8 mouse cellular contexts compared by ENCODE assay signal in the genomic region with DNA sequence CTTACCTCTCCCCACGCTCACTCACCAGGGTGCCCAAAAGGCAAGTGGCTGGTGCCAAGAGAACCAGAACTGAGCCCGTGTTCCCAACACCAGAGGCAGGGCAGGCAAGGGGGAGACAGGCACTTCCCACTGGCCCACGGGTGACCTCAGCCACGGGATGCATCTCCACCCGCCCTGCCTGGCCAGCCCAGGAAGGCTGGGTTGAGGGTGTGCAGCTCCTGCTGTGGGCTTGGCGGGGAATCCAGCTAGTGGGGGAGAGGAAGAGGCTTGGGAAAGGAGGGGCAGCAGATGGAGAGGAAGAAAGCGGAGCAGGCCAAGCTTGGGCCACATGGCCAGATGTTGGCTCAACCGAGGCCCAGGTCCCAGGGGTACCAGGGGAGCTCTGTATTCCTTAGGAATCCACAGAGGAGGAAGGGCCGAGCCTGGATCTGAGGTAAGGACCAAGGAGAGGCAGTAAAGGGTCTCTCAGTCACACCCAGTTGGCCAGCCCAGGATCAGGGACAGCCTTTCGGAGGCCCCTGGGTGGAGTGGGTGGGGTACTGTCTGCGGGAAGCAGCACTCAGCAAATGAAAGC.
DNase-seq lines count a peak whose midpoint lies in the region; ATAC-seq lines count a peak whose summit lies in the region.

No protein-coding gene starts in this region.

- H3K9me3 ChIP-seq in hindbrain, embryonic 13.5 days, result no peaks in the 10 kb centered on the region
- H3K9me3 ChIP-seq in lung, embryonic 16.5 days (ENCODE audit: control insufficient read depth, low read length), result no peaks in the 10 kb centered on the region

- H3K4me3 ChIP-seq in hindbrain, embryonic 13.5 days, result no peak overlapping the region
- H3K4me3 ChIP-seq in lung, embryonic 16.5 days (ENCODE audit: low read length), result no peak overlapping the region

- WGBS in hindbrain, embryonic 13.5 days, result 51% methylated on average over 11 of the region's 11 CpGs
- 30% methylated on average over 11 of the region's 11 CpGs for WGBS in lung, embryonic 16.5 days

- DNase-seq in ovary, postnatal 36 days (ENCODE audit: low spot score), result peak; percentile 23
- no peak for DNase-seq in ovary, postnatal 10 days (ENCODE audit: low spot score)
- DNase-seq in gastrocnemius, postnatal 10 days, result peak; percentile 63
- no peak for DNase-seq in spleen, postnatal 4 days (ENCODE audit: low spot score in 2 of 2)
- DNase-seq in thymus, postnatal 25 days, result no peak
- DNase-seq in layer of hippocampus, postnatal 36 days, result no peak

- no peaks in the 10 kb centered on the region for H3K36me3 ChIP-seq in hindbrain, embryonic 13.5 days
- H3K36me3 ChIP-seq in lung, embryonic 16.5 days (ENCODE audit: control insufficient read depth, insufficient read depth, low read length), result no peaks in the 10 kb centered on the region

- H3K4me2 ChIP-seq in hindbrain, embryonic 13.5 days, result no peak overlapping the region
- no peak overlapping the region for H3K4me2 ChIP-seq in lung, embryonic 16.5 days (ENCODE audit: low read depth, low read length)

- 0 out of 2 replicates have a peak, but pooled peaks have one; percentile 31 for ATAC-seq in hindbrain, embryonic 13.5 days (ENCODE audit: low FRiP score)
- ATAC-seq in lung, embryonic 16.5 days (ENCODE audit: low read depth), result peak; percentile 72

- H3K4me1 ChIP-seq in hindbrain, embryonic 13.5 days (replicated peaks), result peaks cover 71% of the 10 kb centered on the region
- peaks cover 11% of the 10 kb centered on the region for H3K4me1 ChIP-seq in lung, embryonic 16.5 days (replicated peaks; ENCODE audit: control insufficient read depth, insufficient read depth, low read length)

- H3K9ac ChIP-seq in hindbrain, embryonic 13.5 days, result peak overlapping the region; percentile 39; the same call in 1 of the 2 replicates
- peak overlapping the region; percentile 5; the same call in 1 of the 2 replicates for H3K9ac ChIP-seq in lung, embryonic 16.5 days (ENCODE audit: low read length)

- no peaks in the 10 kb centered on the region for H3K27me3 ChIP-seq in hindbrain, embryonic 13.5 days
- no peaks in the 10 kb centered on the region for H3K27me3 ChIP-seq in lung, embryonic 16.5 days (ENCODE audit: control insufficient read depth, insufficient read depth, low read depth, low read length)

- H3K27ac ChIP-seq in hindbrain, embryonic 13.5 days, result peak overlapping the region; percentile 66
- H3K27ac ChIP-seq in lung, embryonic 16.5 days (ENCODE audit: low read length), result no peak overlapping the region

Comparison
In these comparisons a context has a peak if more than half of its experiments do, and no peak if none do; other contexts are left out.
1. DNase-seq: peak in ovary, postnatal 36 days (single experiment) and gastrocnemius, postnatal 10 days (single experiment); none in ovary, postnatal 10 days (single experiment), spleen, postnatal 4 days (0 of 2), thymus, postnatal 25 days (single experiment) and layer of hippocampus, postnatal 36 days (0 of 2).